Mouse (Mus musculus) cortical plate, adult 2 months (tissue): ENCODE results near the gene Vapa. TPM values are rescaled to one million over a fixed set of nuclear protein-coding genes. Genes with fewer than 3 reads are reported as not detected.

Experiments
- H3K27ac ChIP-seq: fragments of 200-500 bp; 2 replicates; pipeline ENCODE4 v1.5.1; 2012; ENCODE audit warnings: low read length, control low read depth, inconsistent platforms; ENCODE audit not compliant: insufficient read depth
- H3K4me1 ChIP-seq: fragments of 200-500 bp; 2 replicates; pipeline ENCODE4 v1.6.1; 2011; ENCODE audit warnings: low read length; ENCODE audit not compliant: control insufficient read depth, insufficient read depth
- H3K4me3 ChIP-seq: fragments of 200-500 bp; 2 replicates; pipeline ENCODE4 v1.5.1; 2011; ENCODE audit warnings: mild to moderate bottlenecking, low read length, control low read depth; ENCODE audit not compliant: insufficient read depth
- CTCF ChIP-seq: fragments of 200-500 bp; IDR thresholded peaks from 2 replicates; pipeline ENCODE4 v1.5.1; 2011; ENCODE audit warnings: mild to moderate bottlenecking, control low read depth, low read length; ENCODE audit not compliant: insufficient read depth; ENCODE audit errors: extremely low read depth
- POLR2A ChIP-seq: fragments of 200-500 bp; IDR thresholded peaks from 2 replicates; pipeline ENCODE4 v1.6.1; 2011; ENCODE audit warnings: mild to moderate bottlenecking, low read length, control low read depth; ENCODE audit not compliant: insufficient read depth; ENCODE audit errors: extremely low read depth
- polyA plus RNA-seq: library from polyadenylated mRNA; depleted of rRNA; stranded (reverse); fragments of >200 nt; gene quantifications from 2 replicates; pipeline ENCODE4 v1.2.3, GENCODE M21; 2012; rRNA removed

The Vapa gene
- polyA plus RNA-seq = 84.1 and 87.5 TPM in 2 replicates

- Histone ChIP-seq H3K4me1 (peaks cover 8% of the 10 kb centered on the region), H3K4me3 (peak within 1 kb of the TSS; percentile 72), H3K27ac (peak within 1 kb of the TSS; percentile 98)
- TF ChIP-seq POLR2A (peak; percentile 84), CTCF (no peak)
Observed at GRCm38 (mm10) chr17:65613463-65614412, at the start of gene Vapa. Gene Vapa (minus strand): TSS chr17:65613555.

GRCm38 (mm10) chr17:65662662-65663061 is 49.3 kb upstream of the Vapa start:
- TF ChIP-seq CTCF (no peak), POLR2A (no peak)
- Histone ChIP-seq H3K4me1 (peaks cover 6% of the 10 kb centered on the region), H3K27ac (no peak overlapping the region), H3K4me3 (no peak overlapping the region)

GRCm38 (mm10) chr17:65658416-65658815 is 45.1 kb upstream of the Vapa start:
- TF ChIP-seq CTCF (no peak), POLR2A (no peak)
- Histone ChIP-seq H3K4me1 (peaks cover 6% of the 10 kb centered on the region), H3K27ac (peak overlapping the region; percentile 15; the same call in 1 of the 2 replicates), H3K4me3 (no peak overlapping the region)

GRCm38 (mm10) chr17:65657958-65658357 is 44.6 kb upstream of the Vapa start:
- TF ChIP-seq POLR2A (no peak), CTCF (no peak)
- H3K4me3 ChIP-seq = no peak overlapping the region
- 0 out of 2 replicates have a peak overlapping the region, but pooled peaks have one; percentile 18 for H3K27ac ChIP-seq
- peaks cover 6% of the 10 kb centered on the region for H3K4me1 ChIP-seq

GRCm38 (mm10) chr17:65656731-65657130 is 43.4 kb upstream of the Vapa start:
- Histone ChIP-seq H3K4me3 (no peak overlapping the region), H3K4me1 (peaks cover 6% of the 10 kb centered on the region), H3K27ac (no peak overlapping the region)
- no peak for TF ChIP-seq POLR2A
- TF ChIP-seq CTCF = no peak

GRCm38 (mm10) chr17:65656076-65656475 is 42.7 kb upstream of the Vapa start:
- no peak overlapping the region for H3K27ac ChIP-seq
- H3K4me3 ChIP-seq = no peak overlapping the region
- peaks cover 6% of the 10 kb centered on the region for H3K4me1 ChIP-seq
- TF ChIP-seq CTCF (no peak), POLR2A (no peak)

GRCm38 (mm10) chr17:65655608-65656007 is 42.3 kb upstream of the Vapa start:
- H3K4me1 ChIP-seq = peaks cover 6% of the 10 kb centered on the region
- H3K27ac ChIP-seq = no peak overlapping the region
- TF ChIP-seq POLR2A = no peak
- TF ChIP-seq CTCF = no peak
- H3K4me3 ChIP-seq = no peak overlapping the region

GRCm38 (mm10) chr17:65650598-65650997 is 37.2 kb upstream of the Vapa start:
- no peaks in the 10 kb centered on the region for H3K4me1 ChIP-seq
- no peak overlapping the region for H3K27ac ChIP-seq
- no peak for TF ChIP-seq POLR2A
- no peak for TF ChIP-seq CTCF
- H3K4me3 ChIP-seq = no peak overlapping the region

GRCm38 (mm10) chr17:65649175-65649493 is 35.8 kb upstream of the Vapa start:
- Histone ChIP-seq H3K4me1 (no peaks in the 10 kb centered on the region), H3K4me3 (no peak overlapping the region), H3K27ac (no peak overlapping the region)
- TF ChIP-seq CTCF = no peak
- no peak for TF ChIP-seq POLR2A
